Mouse (Mus musculus) forebrain, embryonic 14.5 days (tissue): Measurements from ENCODE around the gene Scml4. TPM values are rescaled to one million over a fixed set of nuclear protein-coding genes. Genes with fewer than 3 reads are reported as not detected.

Experiments used
- ATAC-seq: fragments of 200-750 bp; cut with Nextera tagmentation; 2 replicates; pipeline ENCODE4 v1.8.0; 2017; ENCODE audit warnings: mild to moderate bottlenecking, moderate library complexity
- DNase-seq: peaks from one replicate; pipeline ENCODE4 v3.0.0-alpha.2; 2015; ENCODE audit warnings: low spot score
- H3K27ac ChIP-seq: fragments of 300-500 bp; sonication (generic); 2 replicates; pipeline ENCODE4 v1.5.1; 2014; ENCODE audit warnings: low read depth, mild to moderate bottlenecking, control low read depth, low read length, moderate library complexity
- H3K27me3 ChIP-seq: fragments of 300-500 bp; sonication (generic); replicated peaks from 2 replicates; pipeline ENCODE4 v1.6.1; 2014; ENCODE audit warnings: low read length, control low read depth, mixed read lengths; ENCODE audit not compliant: control insufficient read depth, insufficient read depth
- H3K36me3 ChIP-seq: fragments of 300-500 bp; sonication (generic); 2 replicates; pipeline ENCODE4 v1.6.1; 2014; ENCODE audit warnings: low read length, control low read depth; ENCODE audit not compliant: control insufficient read depth, insufficient read depth
- H3K4me1 ChIP-seq: fragments of 300-500 bp; sonication (generic); 2 replicates; pipeline ENCODE4 v1.6.1; 2014; ENCODE audit warnings: antibody characterized with exemption, low read length, control low read depth; ENCODE audit not compliant: control insufficient read depth, insufficient read depth
- H3K4me2 ChIP-seq: fragments of 300-500 bp; sonication (generic); 2 replicates; pipeline ENCODE4 v1.6.1; 2014; ENCODE audit warnings: mild to moderate bottlenecking, control low read depth, low read length
- H3K4me3 ChIP-seq: fragments of 300-500 bp; sonication (generic); 2 replicates; pipeline ENCODE4 v1.5.1; 2014; ENCODE audit warnings: low read depth, low read length, control low read depth
- H3K9ac ChIP-seq: fragments of 300-500 bp; sonication (generic); 2 replicates; pipeline ENCODE4 v1.6.1; 2014; ENCODE audit warnings: mild to moderate bottlenecking, low read length, control low read depth, moderate library complexity
- H3K9me3 ChIP-seq: fragments of 300-500 bp; sonication (generic); replicated peaks from 2 replicates; pipeline ENCODE4 v1.6.1; 2016; ENCODE audit warnings: low read length, control low read depth, mixed read lengths; ENCODE audit not compliant: control insufficient read depth
- WGBS: fragments of 180-500 bp; shearing (Covaris S2); extraction: QIAGEN DNeasy Blood & Tissue Kit; methylation state at CpG from one replicate; pipeline ENCODE4 v1.1.7; 2014; 5-methylcytosine and 5-hydroxymethylcytosine counted together
- polyA plus RNA-seq: library from polyadenylated mRNA; unstranded; fragments of >200 nt; fragmentation: Nextera tagmentation; extraction: Ambion mirVana; gene quantifications from 2 replicates; pipeline ENCODE4 v1.2.1, GENCODE M21; 2014

Gene Scml4
- polyA plus RNA-seq, 1 experiment from 2014 or later: 4.9 TPM

DNA sequence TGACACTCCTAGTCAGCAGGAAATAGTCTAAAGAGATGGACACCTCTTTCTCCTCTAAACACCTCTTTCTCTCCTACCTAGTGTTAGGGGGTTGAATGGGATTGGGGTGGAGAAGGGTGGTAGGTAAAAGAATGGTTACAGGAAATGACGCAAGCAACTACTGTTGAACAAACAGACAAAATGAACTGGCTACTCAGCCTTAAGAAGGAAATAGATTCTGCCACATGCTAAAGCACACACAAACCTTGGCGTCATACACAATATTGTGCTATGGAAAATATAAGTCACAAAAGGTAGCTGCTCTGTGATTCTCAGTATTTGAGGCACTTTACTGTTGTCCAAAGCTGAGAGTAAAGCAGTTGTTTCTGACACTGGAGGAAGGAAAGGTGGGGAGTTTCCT, 21.4 kb upstream of the Scml4 start:
- Histone ChIP-seq H3K4me3 (no peak overlapping the region), H3K4me1 (peaks cover 11% of the 10 kb centered on the region), H3K9me3 (no peaks in the 10 kb centered on the region; the same call in 1 of the 2 replicates), H3K27ac (no peak overlapping the region), H3K36me3 (peaks cover 10% of the 10 kb centered on the region), H3K4me2 (no peak overlapping the region), H3K27me3 (no peaks in the 10 kb centered on the region), H3K9ac (no peak overlapping the region)
- ATAC-seq (no peak), DNase-seq (no peak)
- 97% methylated on average over 2 of the region's 2 CpGs for WGBS

DNA sequence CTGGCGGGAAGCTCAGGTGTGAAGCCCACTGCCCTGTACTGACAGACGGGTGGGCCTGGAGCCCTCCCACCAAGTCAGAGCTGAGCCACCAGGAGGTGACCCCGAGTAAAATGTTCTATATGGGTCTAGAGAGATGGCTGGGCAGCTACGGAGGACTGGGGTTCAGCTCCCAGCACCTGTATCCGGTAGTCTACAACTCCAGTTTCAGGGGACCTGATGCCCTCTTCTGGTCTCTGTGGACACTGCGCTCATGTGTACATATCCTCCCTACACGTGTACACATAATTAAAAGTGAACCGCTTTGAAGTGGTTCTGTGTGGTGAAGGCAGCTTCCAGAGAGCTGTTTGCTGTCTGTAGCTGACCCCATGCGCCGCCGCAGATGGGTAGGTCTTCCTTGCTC, 20.1 kb upstream of the Scml4 start:
- Histone ChIP-seq H3K4me1 (peaks cover 5% of the 10 kb centered on the region; the same call in 1 of the 2 replicates), H3K27me3 (no peaks in the 10 kb centered on the region), H3K9me3 (no peaks in the 10 kb centered on the region; the same call in 1 of the 2 replicates), H3K27ac (no peak overlapping the region), H3K4me2 (no peak overlapping the region), H3K36me3 (peaks cover 10% of the 10 kb centered on the region), H3K4me3 (no peak overlapping the region), H3K9ac (no peak overlapping the region)
- DNase-seq (no peak), ATAC-seq (no peak)
- WGBS: 96% methylated on average over 11 of the region's 11 CpGs

DNA sequence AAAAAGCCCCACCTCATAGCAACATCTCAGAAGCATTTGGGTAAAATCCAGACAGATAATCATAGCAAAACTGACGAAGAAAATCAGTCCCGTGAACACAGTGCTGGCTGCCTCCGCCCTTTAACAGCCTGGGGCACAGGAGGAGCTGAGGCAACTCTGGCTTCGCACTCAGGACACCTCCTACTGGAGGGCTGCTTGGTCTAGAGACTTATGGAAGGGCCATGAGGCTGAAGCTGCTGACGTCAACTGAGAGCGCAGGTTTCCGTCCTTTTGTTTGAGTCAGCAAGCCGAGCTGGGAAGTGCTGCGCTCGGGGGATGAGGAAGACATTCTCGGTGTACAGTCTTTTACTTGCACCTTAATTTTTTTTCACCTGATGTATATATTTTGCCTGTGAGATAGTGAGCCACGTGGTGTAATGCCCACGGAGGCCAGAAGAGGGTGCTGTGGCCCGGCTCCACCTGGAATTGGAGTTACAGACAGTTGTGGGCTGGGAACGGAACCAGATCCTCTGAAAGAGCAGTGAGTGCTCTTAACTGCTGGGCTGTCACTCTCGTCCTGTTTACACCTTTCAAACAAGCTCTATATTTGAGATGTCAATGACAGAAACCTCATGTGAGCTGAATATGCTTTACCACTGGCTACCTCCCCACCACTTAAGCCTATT, 18.5 kb upstream of the Scml4 start:
- no peak for DNase-seq
- Histone ChIP-seq H3K36me3 (peaks cover 8% of the 10 kb centered on the region; the same call in 1 of the 2 replicates), H3K27ac (no peak overlapping the region), H3K4me1 (no peaks in the 10 kb centered on the region), H3K9me3 (no peaks in the 10 kb centered on the region; the same call in 1 of the 2 replicates), H3K27me3 (no peaks in the 10 kb centered on the region), H3K9ac (no peak overlapping the region), H3K4me3 (no peak overlapping the region), H3K4me2 (no peak overlapping the region)
- WGBS: 67% methylated on average over 16 of the region's 16 CpGs
- ATAC-seq: peak; percentile 6; the same call in 1 of the 2 replicates

DNA sequence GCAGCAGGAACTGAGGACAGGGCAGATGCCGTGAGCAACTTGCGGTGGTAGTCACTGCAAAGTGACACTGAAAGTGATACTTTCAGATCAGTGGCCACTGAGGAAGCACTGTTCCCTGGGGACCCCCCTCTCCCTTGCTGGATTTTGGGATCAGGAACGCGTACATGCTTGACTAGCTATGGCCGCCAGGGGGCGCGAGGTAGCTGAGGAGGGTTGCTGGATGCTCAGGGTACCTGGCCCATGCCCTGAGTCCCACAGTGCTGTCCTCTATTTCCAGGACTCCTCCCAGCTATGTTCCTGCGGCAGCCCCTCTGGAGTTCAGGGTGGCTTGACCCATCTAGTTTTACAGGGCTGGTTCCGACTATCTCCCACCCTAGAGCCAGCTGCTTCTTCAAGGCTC, 17.8 kb upstream of the Scml4 start:
- Histone ChIP-seq H3K4me1 (no peaks in the 10 kb centered on the region), H3K4me2 (no peak overlapping the region), H3K36me3 (peaks cover 5% of the 10 kb centered on the region; the same call in 1 of the 2 replicates), H3K27me3 (no peaks in the 10 kb centered on the region), H3K9ac (no peak overlapping the region), H3K9me3 (no peaks in the 10 kb centered on the region; the same call in 1 of the 2 replicates), H3K27ac (no peak overlapping the region), H3K4me3 (no peak overlapping the region)
- DNase-seq (peak; percentile 79), ATAC-seq (peak; percentile 69)
- 13% methylated on average over 9 of the region's 9 CpGs for WGBS

DNA sequence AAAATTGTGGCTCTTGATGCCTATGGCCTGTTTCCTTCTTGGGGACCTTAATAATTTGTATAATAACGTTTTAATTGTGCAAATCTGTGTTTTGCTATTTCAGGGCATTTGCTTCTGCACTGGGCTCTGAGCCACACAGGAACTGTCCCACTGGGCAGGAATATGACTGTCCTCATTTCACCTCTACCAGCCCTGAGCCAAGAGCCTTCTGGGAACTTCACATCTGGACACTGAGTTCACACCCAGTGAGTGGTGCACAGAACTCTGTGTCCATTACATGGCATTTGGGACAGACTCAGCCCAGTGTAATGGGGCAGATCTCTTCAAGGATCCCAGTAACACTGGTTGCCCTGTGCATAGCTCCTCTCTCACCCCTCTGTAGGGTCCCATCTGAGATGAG, 16.8 kb upstream of the Scml4 start:
- peaks cover 4% of the 10 kb centered on the region; the same call in 1 of the 2 replicates for H3K36me3 ChIP-seq
- WGBS: 84% methylated on average over 1 of the region's 1 CpGs

DNA sequence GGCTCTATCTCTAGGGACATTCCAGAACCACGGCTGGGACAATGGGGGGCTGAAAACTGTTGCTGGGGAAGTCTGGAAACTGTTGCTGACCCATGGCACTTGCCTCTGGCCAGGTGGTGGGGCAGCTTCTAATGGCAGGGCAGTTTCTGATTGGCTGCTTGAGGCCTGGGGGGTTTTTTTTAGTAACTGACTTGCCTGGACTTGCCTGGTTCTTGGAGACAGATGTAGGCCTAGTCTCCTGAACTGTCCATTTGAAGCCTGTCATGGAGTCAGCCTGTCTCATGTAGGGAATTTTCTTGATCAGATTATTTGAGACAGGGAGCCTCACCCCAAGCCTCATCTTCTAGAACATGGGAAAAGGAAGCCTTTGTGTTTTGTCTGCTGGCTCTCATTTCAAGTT, 14.7 kb upstream of the Scml4 start:
- ATAC-seq (no peak), DNase-seq (no peak)
- no peaks in the 10 kb centered on the region for H3K36me3 ChIP-seq
- no peaks in the 10 kb centered on the region for H3K9me3 ChIP-seq
- 50% methylated on average over 1 of the region's 1 CpGs for WGBS
- no peaks in the 10 kb centered on the region for H3K27me3 ChIP-seq
- H3K4me2 ChIP-seq: no peak overlapping the region
- H3K9ac ChIP-seq: no peak overlapping the region
- H3K4me1 ChIP-seq: no peaks in the 10 kb centered on the region
- no peak overlapping the region for H3K4me3 ChIP-seq
- H3K27ac ChIP-seq: no peak overlapping the region

More for the DNA sequence above, 16.8 kb upstream of the Scml4 start:
- H3K27ac ChIP-seq: no peak overlapping the region
- no peaks in the 10 kb centered on the region for H3K4me1 ChIP-seq
- no peaks in the 10 kb centered on the region; the same call in 1 of the 2 replicates for H3K9me3 ChIP-seq
- H3K9ac ChIP-seq: no peak overlapping the region
- no peak for ATAC-seq
- no peak overlapping the region for H3K4me2 ChIP-seq
- no peak for DNase-seq
- no peak overlapping the region for H3K4me3 ChIP-seq
- no peaks in the 10 kb centered on the region for H3K27me3 ChIP-seq

DNA sequence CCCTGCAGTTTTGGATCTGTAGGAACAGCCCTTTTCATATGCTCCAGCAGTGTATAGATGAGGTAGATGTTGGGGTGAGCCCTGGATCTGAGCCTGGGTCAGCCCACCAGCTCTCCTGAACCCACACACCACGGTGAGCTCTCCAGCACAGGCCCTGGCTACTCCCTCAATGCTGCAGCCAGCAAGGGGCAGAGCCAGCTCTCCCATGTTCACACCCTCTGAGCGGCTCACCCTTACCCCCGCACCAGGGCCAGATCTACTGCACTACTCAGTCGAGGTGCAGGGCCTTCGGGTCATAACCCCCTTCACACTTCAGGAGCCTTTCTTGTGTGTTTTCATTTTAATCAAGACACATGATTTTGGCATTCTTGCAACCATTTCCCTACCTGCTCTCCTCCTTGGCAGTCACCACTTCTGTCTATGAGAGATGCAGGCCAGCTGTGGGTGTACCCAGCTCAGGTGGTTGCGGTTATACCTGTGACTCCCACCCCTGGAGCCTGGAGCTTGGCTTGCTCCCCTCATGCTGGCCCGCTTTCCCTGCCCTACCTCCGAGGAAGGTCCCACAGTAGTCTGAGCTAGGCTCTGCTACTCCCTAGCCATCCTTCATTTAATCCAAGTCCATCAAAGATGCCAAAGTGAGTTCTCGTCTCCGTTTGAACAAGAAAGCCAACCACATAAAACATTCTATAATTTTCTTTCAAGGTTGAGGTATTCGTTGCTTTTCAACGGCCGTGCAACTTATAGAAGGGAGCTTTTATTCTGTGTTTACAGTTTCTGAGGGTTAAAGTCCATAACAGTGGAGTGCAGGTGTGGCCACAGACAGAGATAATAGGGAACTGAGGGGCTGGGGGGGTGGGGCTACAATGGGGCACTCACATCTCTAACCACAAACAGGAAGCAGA, 11.7 kb upstream of the Scml4 start:
- no peaks in the 10 kb centered on the region for H3K9me3 ChIP-seq
- no peaks in the 10 kb centered on the region for H3K27me3 ChIP-seq
- no peak overlapping the region for H3K27ac ChIP-seq
- H3K4me3 ChIP-seq: no peak overlapping the region
- no peaks in the 10 kb centered on the region for H3K4me1 ChIP-seq
- 93% methylated on average over 13 of the region's 13 CpGs for WGBS
- H3K36me3 ChIP-seq: no peaks in the 10 kb centered on the region
- H3K9ac ChIP-seq: no peak overlapping the region
- H3K4me2 ChIP-seq: no peak overlapping the region
- ATAC-seq: no peak
- DNase-seq: no peak

DNA sequence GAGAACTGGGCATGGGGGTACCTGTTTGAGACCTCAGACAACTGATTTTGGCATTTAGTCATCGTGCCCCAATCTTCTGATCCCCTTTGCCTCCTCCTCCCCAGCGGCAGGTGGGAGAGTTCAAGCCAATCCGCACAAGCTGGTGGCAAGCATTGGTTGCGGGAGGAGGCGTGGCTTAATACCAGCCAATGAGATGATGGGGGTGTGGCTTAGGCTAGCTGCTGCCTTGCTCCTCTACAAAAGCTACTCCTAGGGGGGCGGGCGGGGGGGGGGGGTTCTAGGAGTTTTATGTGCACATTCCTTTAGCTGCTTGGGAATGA, 11.1 kb upstream of the Scml4 start:
- DNase-seq (no peak), ATAC-seq (no peak)
- Histone ChIP-seq H3K4me2 (no peak overlapping the region), H3K9ac (no peak overlapping the region), H3K4me3 (no peak overlapping the region), H3K36me3 (no peaks in the 10 kb centered on the region), H3K9me3 (no peaks in the 10 kb centered on the region; the same call in 1 of the 2 replicates), H3K27me3 (no peaks in the 10 kb centered on the region), H3K4me1 (no peaks in the 10 kb centered on the region), H3K27ac (no peak overlapping the region)
- 93% methylated on average over 7 of the region's 7 CpGs for WGBS

DNA sequence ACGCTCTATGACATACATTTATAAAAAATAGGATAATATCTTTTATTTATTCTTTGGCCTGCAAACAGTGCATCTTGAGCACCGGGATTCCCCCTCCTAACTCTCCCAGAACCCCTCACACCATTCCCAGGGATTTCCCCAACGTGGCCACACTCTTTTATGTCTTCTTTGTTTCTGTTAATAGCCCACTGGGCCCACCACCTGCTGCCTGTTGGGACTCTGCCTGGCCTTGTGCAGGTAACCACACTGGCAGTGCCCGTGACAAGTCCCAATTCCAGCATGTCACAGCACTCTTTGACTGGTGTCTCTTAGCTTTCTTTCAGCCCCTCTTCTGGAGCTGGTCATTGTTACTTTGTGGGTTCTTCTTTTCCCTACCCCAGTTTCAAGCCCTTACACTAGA, 5.3 kb upstream of the Scml4 start:
- Histone ChIP-seq H3K27me3 (no peaks in the 10 kb centered on the region), H3K9ac (no peak overlapping the region), H3K4me3 (no peak overlapping the region), H3K4me1 (peaks cover 7% of the 10 kb centered on the region; the same call in 1 of the 2 replicates), H3K9me3 (no peaks in the 10 kb centered on the region; the same call in 1 of the 2 replicates), H3K4me2 (no peak overlapping the region), H3K36me3 (no peaks in the 10 kb centered on the region), H3K27ac (no peak overlapping the region)
- 38% methylated on average over 4 of the region's 4 CpGs for WGBS
- no peak for ATAC-seq
- no peak for DNase-seq
